Mouse (Mus musculus) cortical plate, adult 2 months (tissue): ENCODE results near the gene Dst. TPM values are rescaled to one million over a fixed set of nuclear protein-coding genes. Genes with fewer than 3 reads are reported as not detected.

ENCODE experiments used
- H3K27ac ChIP-seq: fragments of 200-500 bp; 2 replicates; pipeline ENCODE4 v1.5.1; 2012; ENCODE audit warnings: low read length, control low read depth, inconsistent platforms; ENCODE audit not compliant: insufficient read depth
- H3K4me1 ChIP-seq: fragments of 200-500 bp; 2 replicates; pipeline ENCODE4 v1.6.1; 2011; ENCODE audit warnings: low read length; ENCODE audit not compliant: control insufficient read depth, insufficient read depth
- H3K4me3 ChIP-seq: fragments of 200-500 bp; 2 replicates; pipeline ENCODE4 v1.5.1; 2011; ENCODE audit warnings: mild to moderate bottlenecking, low read length, control low read depth; ENCODE audit not compliant: insufficient read depth
- CTCF ChIP-seq: fragments of 200-500 bp; IDR thresholded peaks from 2 replicates; pipeline ENCODE4 v1.5.1; 2011; ENCODE audit warnings: mild to moderate bottlenecking, control low read depth, low read length; ENCODE audit not compliant: insufficient read depth; ENCODE audit errors: extremely low read depth
- POLR2A ChIP-seq: fragments of 200-500 bp; IDR thresholded peaks from 2 replicates; pipeline ENCODE4 v1.6.1; 2011; ENCODE audit warnings: mild to moderate bottlenecking, low read length, control low read depth; ENCODE audit not compliant: insufficient read depth; ENCODE audit errors: extremely low read depth
- polyA plus RNA-seq: library from polyadenylated mRNA; depleted of rRNA; stranded (reverse); fragments of >200 nt; gene quantifications from 2 replicates; pipeline ENCODE4 v1.2.3, GENCODE M21; 2012

Dst gene
- polyA plus RNA-seq, 1 experiment = 88.5 TPM

- TF ChIP-seq CTCF = no peak
- Histone ChIP-seq H3K4me1 (peaks cover 14% of the 10 kb centered on the region), H3K4me3 (no peak overlapping the region), H3K27ac (0 out of 2 replicates have a peak overlapping the region, but pooled peaks have one; percentile 10)
Observed at GRCm38 (mm10) chr1:34139191-34139853, 231.3 kb downstream of the Dst start.

- Histone ChIP-seq H3K4me1 (peaks cover 14% of the 10 kb centered on the region), H3K27ac (no peak overlapping the region), H3K4me3 (no peak overlapping the region)
- TF ChIP-seq CTCF = no peak
- no peak for TF ChIP-seq POLR2A
Observed at GRCm38 (mm10) chr1:34139871-34140471, 231.9 kb downstream of the Dst start.

DNA sequence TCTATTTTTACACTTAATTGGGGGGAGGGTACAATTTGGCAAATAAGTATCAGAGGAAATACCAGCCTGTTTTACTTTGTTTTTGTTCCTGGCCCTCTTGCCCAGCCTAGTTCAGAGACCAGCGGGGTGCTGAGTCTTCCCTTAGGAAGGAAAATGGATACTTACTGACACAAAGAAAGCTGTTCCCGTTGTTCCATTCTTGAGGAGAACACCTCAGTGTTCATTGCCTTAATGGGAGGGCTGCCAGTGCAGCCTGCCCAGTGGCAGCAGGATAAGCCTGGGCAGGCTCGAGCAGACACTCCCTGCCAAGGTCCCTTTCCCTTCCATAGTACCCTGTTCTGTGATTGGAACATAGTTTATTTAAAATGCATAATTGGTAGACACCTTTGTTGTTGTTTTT, 232.7 kb downstream of the Dst start:
- Histone ChIP-seq H3K27ac (0 out of 2 replicates have a peak overlapping the region, but pooled peaks have one; percentile 31), H3K4me1 (peaks cover 14% of the 10 kb centered on the region), H3K4me3 (no peak overlapping the region)
- no peak for TF ChIP-seq CTCF

GRCm38 (mm10) chr1:34142951-34143580, 235.0 kb downstream of the Dst start:
- Histone ChIP-seq H3K27ac (no peak overlapping the region), H3K4me1 (peaks cover 12% of the 10 kb centered on the region), H3K4me3 (no peak overlapping the region)
- TF ChIP-seq CTCF = no peak
- TF ChIP-seq POLR2A = no peak

GRCm38 (mm10) chr1:34144826-34145225, 236.8 kb downstream of the Dst start:
- Histone ChIP-seq H3K4me3 (no peak overlapping the region), H3K4me1 (peaks cover 12% of the 10 kb centered on the region), H3K27ac (no peak overlapping the region)
- TF ChIP-seq CTCF (no peak), POLR2A (no peak)

DNA sequence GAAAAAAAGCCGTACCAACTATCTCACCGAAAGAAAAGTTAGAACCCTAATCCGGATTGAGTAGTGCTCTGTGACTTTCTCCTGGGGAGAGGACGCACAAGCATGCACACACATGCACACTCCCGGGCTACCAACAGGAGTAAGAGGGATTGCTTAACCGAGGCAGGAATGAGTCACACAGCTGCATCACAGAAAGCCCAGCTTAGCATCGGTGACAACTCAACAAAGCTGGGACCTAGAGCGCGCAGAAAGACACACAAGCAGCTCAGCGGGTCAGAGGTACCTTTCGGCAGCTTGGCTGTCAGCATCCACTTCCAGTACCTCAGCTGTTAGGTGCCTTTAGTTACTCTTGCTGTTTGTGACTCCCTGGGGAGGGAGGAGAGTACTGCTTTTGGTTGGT, 240.0 kb downstream of the Dst start:
- Histone ChIP-seq H3K4me1 (peaks cover 5% of the 10 kb centered on the region), H3K4me3 (no peak overlapping the region), H3K27ac (no peak overlapping the region)
- TF ChIP-seq POLR2A (no peak), CTCF (no peak)

DNA sequence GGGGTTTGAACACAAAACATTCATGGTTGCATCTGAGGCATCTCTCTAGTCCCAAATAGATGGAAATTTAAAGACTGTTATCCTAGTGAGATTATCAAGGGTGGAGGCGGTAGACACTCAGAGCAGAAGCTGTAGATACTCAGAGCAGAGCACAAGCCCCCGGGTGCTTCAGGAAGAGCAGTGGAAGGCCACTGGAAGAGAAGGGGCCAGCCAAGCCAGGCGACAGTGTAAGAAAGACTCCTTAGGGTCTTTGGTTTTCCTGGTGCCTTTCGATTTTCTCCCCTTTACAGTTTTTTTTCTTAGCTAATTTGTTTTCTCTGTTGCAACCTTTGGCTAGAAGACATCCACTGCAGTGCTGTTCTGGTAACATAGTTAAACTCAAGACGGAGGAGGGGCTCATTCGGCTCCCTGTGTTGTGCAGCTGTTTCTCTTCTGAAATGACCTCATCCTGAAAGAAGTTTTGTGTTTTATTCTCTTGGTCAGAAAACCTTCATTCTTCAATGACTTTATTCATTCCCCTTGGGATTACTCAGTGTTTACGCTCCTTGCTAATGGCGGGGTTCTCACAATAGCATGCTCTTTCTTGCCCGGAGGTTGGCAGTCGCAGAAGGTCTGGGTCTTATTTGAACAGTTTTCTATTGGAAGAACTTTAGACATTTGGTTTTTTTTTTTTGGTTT, 242.5 kb downstream of the Dst start:
- H3K4me1 ChIP-seq = no peaks in the 10 kb centered on the region
- no peak overlapping the region for H3K4me3 ChIP-seq
- TF ChIP-seq CTCF = no peak
- TF ChIP-seq POLR2A = no peak
- peak overlapping the region; percentile 42; the same call in 1 of the 2 replicates for H3K27ac ChIP-seq

DNA sequence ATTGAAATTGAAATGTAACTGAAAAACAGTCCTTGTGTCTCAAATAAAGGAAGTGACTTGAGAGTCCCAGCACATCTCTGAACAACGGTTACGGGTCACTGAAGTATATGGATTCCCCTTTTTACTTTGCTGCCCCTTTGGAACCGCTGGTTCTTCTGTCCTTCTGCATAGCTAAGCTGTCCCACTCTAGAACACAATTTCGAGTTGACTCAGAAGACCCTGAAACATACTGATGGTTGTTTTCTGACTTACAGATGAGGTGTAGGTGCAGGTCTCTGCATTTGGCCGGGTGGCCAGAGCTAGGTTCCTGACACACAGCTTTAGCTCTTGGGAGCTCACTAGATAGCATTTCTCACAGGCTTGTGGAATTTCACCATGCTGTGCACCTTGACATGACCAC, 244.7 kb downstream of the Dst start:
- TF ChIP-seq CTCF (no peak), POLR2A (no peak)

DNA sequence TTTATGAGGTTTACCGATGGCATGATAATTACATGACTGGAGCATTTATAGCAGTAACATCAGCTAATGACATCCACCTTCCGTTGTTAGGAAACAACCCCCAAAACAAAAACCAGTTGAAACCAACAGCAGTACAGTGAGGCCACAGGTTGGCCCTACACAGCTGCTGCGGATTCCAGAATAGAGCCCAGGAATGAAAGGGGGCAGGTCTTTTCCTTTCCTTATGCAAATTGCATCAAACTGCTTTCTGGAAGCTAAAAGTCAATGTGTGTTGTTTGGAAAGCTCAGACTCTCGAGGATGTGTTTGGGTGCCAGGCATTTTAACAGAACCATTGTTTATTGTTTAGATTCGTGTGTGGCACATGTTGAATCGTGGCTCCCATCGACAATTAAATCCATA, 248.0 kb downstream of the Dst start:
- no peak overlapping the region for H3K4me3 ChIP-seq
- peaks cover 2% of the 10 kb centered on the region; the same call in 1 of the 2 replicates for H3K4me1 ChIP-seq
- TF ChIP-seq CTCF (no peak), POLR2A (no peak)

More for the DNA sequence above, 244.7 kb downstream of the Dst start:
- H3K27ac ChIP-seq = no peak overlapping the region
- H3K4me1 ChIP-seq = no peaks in the 10 kb centered on the region
- no peak overlapping the region for H3K4me3 ChIP-seq

GRCm38 (mm10) chr1:34157702-34158101, 249.7 kb downstream of the Dst start:
- H3K4me3 ChIP-seq = no peak overlapping the region
- peaks cover 2% of the 10 kb centered on the region; the same call in 1 of the 2 replicates for H3K4me1 ChIP-seq
- TF ChIP-seq CTCF = no peak
- no peak for TF ChIP-seq POLR2A
- H3K27ac ChIP-seq = no peak overlapping the region

More for the DNA sequence above, 248.0 kb downstream of the Dst start:
- H3K27ac ChIP-seq = no peak overlapping the region
